Mouse (Mus musculus) liver, adult 2 months (tissue): ENCODE data around the gene BC147527. TPM values are rescaled to one million over a fixed set of nuclear protein-coding genes. Genes with fewer than 3 reads are reported as not detected.
"Not testable (repeated sequence)": the region's sequence is repeated elsewhere in the genome, so short reads cannot be mapped to it uniquely, and the experiment has no call there.

Source experiments
- DNase-seq: peaks from one replicate; pipeline ENCODE4 v3.0.0-alpha.2; 2011; ENCODE audit warnings: low read depth, low spot score; ENCODE audit errors: extremely low read depth
- H3K27ac ChIP-seq: fragments of 200-500 bp; replicated peaks from 2 replicates; pipeline ENCODE4 v1.5.1; 2012; ENCODE audit warnings: low read depth, mild to moderate bottlenecking, control low read depth, inconsistent platforms, low read length; ENCODE audit not compliant: insufficient read depth
- H3K27me3 ChIP-seq: fragments of 200-500 bp; 2 replicates; pipeline ENCODE4 v1.6.1; 2012; ENCODE audit warnings: mild to moderate bottlenecking, moderate library complexity, low read length, inconsistent platforms; ENCODE audit not compliant: control insufficient read depth, insufficient read depth
- H3K36me3 ChIP-seq: fragments of 200-500 bp; 2 replicates; pipeline ENCODE4 v1.6.1; 2012; ENCODE audit warnings: low read length, inconsistent platforms; ENCODE audit not compliant: control insufficient read depth, insufficient read depth
- H3K4me1 ChIP-seq: fragments of 200-500 bp; 2 replicates; pipeline ENCODE4 v1.6.1; 2011; ENCODE audit warnings: low read length; ENCODE audit not compliant: control insufficient read depth, insufficient read depth
- H3K4me3 ChIP-seq: fragments of 200-500 bp; 2 replicates; pipeline ENCODE4 v1.5.1; 2011; ENCODE audit warnings: low read depth, mild to moderate bottlenecking, control low read depth, low read length, moderate library complexity; ENCODE audit not compliant: insufficient read depth
- H3K79me2 ChIP-seq: fragments of 200-500 bp; 2 replicates; pipeline ENCODE4 v1.6.1; 2012; ENCODE audit warnings: inconsistent platforms, mild to moderate bottlenecking, low read length, moderate library complexity; ENCODE audit not compliant: control insufficient read depth, insufficient read depth
- H3K9ac ChIP-seq: fragments of 200-500 bp; 2 replicates; pipeline ENCODE4 v1.6.1; 2012; ENCODE audit warnings: low read depth, mild to moderate bottlenecking, control low read depth, inconsistent platforms, low read length
- CTCF ChIP-seq: fragments of 200-500 bp; IDR thresholded peaks from 2 replicates; pipeline ENCODE4 v1.5.1; 2011; ENCODE audit warnings: low read depth, low read length, control low read depth
- POLR2A ChIP-seq: fragments of 200-500 bp; IDR thresholded peaks from 2 replicates; pipeline ENCODE4 v1.6.1; 2011; ENCODE audit warnings: low read length, control low read depth; ENCODE audit not compliant: insufficient read depth; ENCODE audit errors: extremely low read depth
- WGBS: fragments of 180-500 bp; shearing (Covaris S2); methylation state at CpG from one replicate; pipeline ENCODE4 v1.1.7; 2018; 5-methylcytosine and 5-hydroxymethylcytosine counted together
- polyA plus RNA-seq: library from polyadenylated mRNA; depleted of rRNA; stranded (reverse); fragments of >200 nt; gene quantifications from 2 replicates; pipeline ENCODE4 v1.2.3, GENCODE M21; 2012
- total RNA-seq: library from RNA; depleted of rRNA; stranded (reverse); fragments of >200 nt; gene quantifications from 2 replicates; pipeline ENCODE4 v1.2.3, GENCODE M21; 2014

Gene BC147527
- total and polyA plus RNA-seq, 2 experiments = 0.18 TPM; not detected in 1

- no peak for DNase-seq
- WGBS = 84% methylated on average over 9 of the region's 9 CpGs
- no peaks in the 10 kb centered on the region for H3K79me2 ChIP-seq
- H3K27me3 ChIP-seq = no peaks in the 10 kb centered on the region
- no peak overlapping the region for H3K4me3 ChIP-seq
- H3K4me1 ChIP-seq = no peaks in the 10 kb centered on the region
- no peak overlapping the region for H3K9ac ChIP-seq
- TF ChIP-seq CTCF (no peak), POLR2A (no peak)
- no peaks in the 10 kb centered on the region for H3K36me3 ChIP-seq
- H3K27ac ChIP-seq = no peak overlapping the region
Observed at GRCm38 (mm10) chr13:120278784-120279183, 21.4 kb upstream of the BC147527 start.

GRCm38 (mm10) chr13:120299324-120299894, 783 bp upstream of the BC147527 start:
- H3K36me3 ChIP-seq = no peaks in the 10 kb centered on the region
- H3K4me3 ChIP-seq = no peak overlapping the region
- no peaks in the 10 kb centered on the region for H3K4me1 ChIP-seq
- WGBS = 38% methylated on average over 1 of the region's 1 CpGs
- no peaks in the 10 kb centered on the region for H3K79me2 ChIP-seq
- no peak overlapping the region for H3K9ac ChIP-seq
- TF ChIP-seq CTCF (no peak), POLR2A (no peak)
- no peaks in the 10 kb centered on the region for H3K27me3 ChIP-seq
- no peak overlapping the region for H3K27ac ChIP-seq
- DNase-seq = no peak

- Histone ChIP-seq H3K27ac (no peak overlapping the region), H3K36me3 (no peaks in the 10 kb centered on the region), H3K9ac (no peak overlapping the region), H3K4me1 (no peaks in the 10 kb centered on the region), H3K4me3 (no peak overlapping the region), H3K27me3 (no peaks in the 10 kb centered on the region), H3K79me2 (no peaks in the 10 kb centered on the region)
- DNase-seq = no peak
- 62% methylated on average over 4 of the region's 4 CpGs for WGBS
- TF ChIP-seq CTCF = no peak
- TF ChIP-seq POLR2A = no peak
Observed at GRCm38 (mm10) chr13:120300853-120301252, 661 bp downstream of the BC147527 start.

GRCm38 (mm10) chr13:120310749-120311148, 10.6 kb downstream of the BC147527 start:
- Histone ChIP-seq H3K4me3 (no peak overlapping the region), H3K36me3 (no peaks in the 10 kb centered on the region), H3K4me1 (no peaks in the 10 kb centered on the region), H3K27me3 (no peaks in the 10 kb centered on the region), H3K79me2 (no peaks in the 10 kb centered on the region), H3K27ac (no peak overlapping the region), H3K9ac (no peak overlapping the region)
- no peak for DNase-seq
- TF ChIP-seq CTCF = no peak
- TF ChIP-seq POLR2A = no peak
- WGBS = 70% methylated on average over 4 of the region's 4 CpGs

GRCm38 (mm10) chr13:120313584-120313983, 13.4 kb downstream of the BC147527 start:
- DNase-seq = no peak
- WGBS = 36% methylated on average over 14 of the region's 14 CpGs

GRCm38 (mm10) chr13:120316578-120316977, 16.4 kb downstream of the BC147527 start, which contains the start of gene Tcstv3:
Gene Tcstv3 (plus strand): TSS chr13:120316878.
- not testable (repeated sequence) for H3K4me3 ChIP-seq, H3K9ac ChIP-seq, H3K27me3 ChIP-seq, H3K36me3 ChIP-seq, H3K27ac ChIP-seq, DNase-seq, H3K4me1 ChIP-seq, H3K79me2 ChIP-seq
- WGBS = 62% methylated on average over 3 of the region's 3 CpGs

More at GRCm38 (mm10) chr13:120313584-120313983, 13.4 kb downstream of the BC147527 start:
- TF ChIP-seq CTCF (peak; percentile 46; the same call in 1 of the 2 replicates), POLR2A (no peak)
- no peaks in the 10 kb centered on the region for H3K36me3 ChIP-seq
- no peaks in the 10 kb centered on the region for H3K4me1 ChIP-seq
- no peak overlapping the region for H3K9ac ChIP-seq
- H3K27me3 ChIP-seq = no peaks in the 10 kb centered on the region
- H3K79me2 ChIP-seq = no peaks in the 10 kb centered on the region
- H3K27ac ChIP-seq = no peak overlapping the region
- no peak overlapping the region for H3K4me3 ChIP-seq
